Mouse (Mus musculus): ENCODE measurements around the gene Riox2.

DNA sequence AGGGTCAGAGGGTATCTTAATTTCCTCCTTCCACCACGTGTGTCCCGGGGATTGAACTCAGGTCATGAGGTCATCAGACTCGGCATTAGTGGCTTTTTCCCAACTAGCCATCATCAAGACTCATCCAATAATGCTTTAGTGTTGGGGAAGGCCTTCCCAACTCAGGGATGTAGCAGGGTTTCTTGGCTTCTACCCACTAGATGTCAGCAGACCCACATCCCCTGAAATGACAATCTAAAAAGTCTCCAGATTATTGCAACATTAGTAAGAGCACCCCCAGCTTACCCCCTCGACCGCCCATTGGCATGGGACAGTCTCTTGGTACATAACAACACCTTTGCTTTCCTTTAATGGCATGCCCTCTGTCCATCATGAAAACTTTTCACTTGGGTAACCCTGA is 64.1 kb downstream of the Riox2 start:
- TF ChIP-seq CTCF (IDR thresholded peaks at IDR 0.05; ENCODE audit: borderline replicate concordance, insufficient read depth, low read depth, low read length) = no peak
- no peak for TF ChIP-seq POLR2A (IDR thresholded peaks at IDR 0.05; ENCODE audit: borderline replicate concordance, insufficient read depth, low read length)

All from cerebellum, adult 2 months (tissue).